Mouse (Mus musculus) intestine, embryonic 16.5 days (tissue): ENCODE results near the gene Ppp1r10. TPM values are rescaled to one million over a fixed set of nuclear protein-coding genes. Genes with fewer than 3 reads are reported as not detected.

ENCODE experiments used
- ATAC-seq: fragments of 200-750 bp; cut with Nextera tagmentation; 2 replicates; pipeline ENCODE4 v1.8.0; 2017; ENCODE audit warnings: moderate TSS enrichment, moderate library complexity
- H3K27ac ChIP-seq: fragments of 300-500 bp; sonication (generic); 2 replicates; pipeline ENCODE4 v1.5.1; 2014; ENCODE audit warnings: mild to moderate bottlenecking, low read length
- H3K27me3 ChIP-seq: fragments of 300-500 bp; sonication (generic); replicated peaks from 2 replicates; pipeline ENCODE4 v1.6.1; 2014; ENCODE audit warnings: low read length, control low read depth, mixed read lengths; ENCODE audit not compliant: control insufficient read depth, insufficient read depth
- H3K36me3 ChIP-seq: fragments of 300-500 bp; sonication (generic); 2 replicates; pipeline ENCODE4 v1.6.1; 2014; ENCODE audit warnings: low read length, control low read depth; ENCODE audit not compliant: control insufficient read depth, insufficient read depth
- H3K4me1 ChIP-seq: fragments of 300-500 bp; sonication (generic); 2 replicates; pipeline ENCODE4 v1.6.1; 2014; ENCODE audit warnings: low read length, control low read depth, mixed read lengths; ENCODE audit not compliant: control insufficient read depth, insufficient read depth
- H3K4me2 ChIP-seq: fragments of 300-500 bp; sonication (generic); 2 replicates; pipeline ENCODE4 v1.6.1; 2014; ENCODE audit warnings: low read depth, low read length, control low read depth
- H3K4me3 ChIP-seq: fragments of 300-500 bp; sonication (generic); 2 replicates; pipeline ENCODE4 v1.5.1; 2014; ENCODE audit warnings: mild to moderate bottlenecking, low read length
- H3K9ac ChIP-seq: fragments of 300-500 bp; sonication (generic); 2 replicates; pipeline ENCODE4 v1.6.1; 2014; ENCODE audit warnings: low read depth, low read length
- H3K9me3 ChIP-seq: fragments of 300-500 bp; sonication (generic); 2 replicates; pipeline ENCODE4 v1.6.1; 2016; ENCODE audit warnings: low read length, control low read depth; ENCODE audit not compliant: control insufficient read depth
- WGBS: fragments of 180-500 bp; shearing (Covaris S2); extraction: QIAGEN DNeasy Blood & Tissue Kit; methylation state at CpG from one replicate; pipeline ENCODE4 v1.1.7; 2014; 5-methylcytosine and 5-hydroxymethylcytosine counted together
- polyA plus RNA-seq: library from polyadenylated mRNA; unstranded; fragments of >200 nt; fragmentation: Nextera tagmentation; extraction: Ambion mirVana; gene quantifications from 2 replicates; pipeline ENCODE4 v1.2.1, GENCODE M21; 2015

Gene Ppp1r10
- polyA plus RNA-seq, 1 experiment from 2014 or later: 28.8 TPM

GRCm38 (mm10) chr17:35900636-35901035, 15.6 kb upstream of the Ppp1r10 start:
- Histone ChIP-seq H3K9ac (no peak overlapping the region), H3K4me1 (peaks cover 13% of the 10 kb centered on the region), H3K27ac (no peak overlapping the region), H3K4me3 (no peak overlapping the region), H3K9me3 (no peaks in the 10 kb centered on the region), H3K4me2 (no peak overlapping the region), H3K27me3 (no peaks in the 10 kb centered on the region), H3K36me3 (no peaks in the 10 kb centered on the region; the same call in 1 of the 2 replicates)
- 93% methylated on average over 3 of the region's 3 CpGs for WGBS
- no peak for ATAC-seq

DNA sequence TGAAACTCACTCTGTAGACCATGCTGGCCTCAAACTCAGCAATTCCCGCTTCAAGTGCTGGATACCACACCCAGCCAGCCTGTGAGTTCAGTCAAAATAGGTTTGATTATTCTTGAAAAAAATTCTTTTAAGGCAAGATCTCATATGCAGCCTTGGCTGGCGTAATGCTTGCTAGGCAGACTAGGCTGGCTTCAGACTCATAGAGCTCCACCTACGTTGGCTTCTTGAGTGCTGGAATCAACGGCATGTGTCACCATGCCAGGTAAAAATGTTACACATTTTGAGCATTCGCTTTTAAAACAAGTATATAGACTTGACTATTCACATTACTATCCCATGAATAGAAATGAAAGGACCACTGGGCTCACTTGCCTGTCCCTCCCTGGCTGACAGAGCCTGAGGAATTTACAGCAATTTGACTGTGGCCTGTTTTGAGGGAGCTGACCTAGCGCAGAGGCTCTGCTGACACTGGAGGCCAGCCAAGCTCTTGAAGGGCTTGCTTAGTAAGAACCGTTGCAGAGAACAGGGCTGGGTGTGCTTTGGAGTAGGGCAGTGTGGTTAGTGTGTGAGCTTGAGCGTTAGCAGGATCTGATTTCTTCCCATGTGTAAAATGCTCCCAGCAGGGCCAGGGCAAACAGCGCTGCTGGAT, 12.8 kb upstream of the Ppp1r10 start:
- peaks cover 3% of the 10 kb centered on the region for H3K36me3 ChIP-seq
- H3K27ac ChIP-seq: no peak overlapping the region
- WGBS: 87% methylated on average over 9 of the region's 9 CpGs
- H3K4me2 ChIP-seq: no peak overlapping the region
- no peaks in the 10 kb centered on the region for H3K27me3 ChIP-seq
- no peaks in the 10 kb centered on the region for H3K9me3 ChIP-seq
- H3K4me1 ChIP-seq: no peaks in the 10 kb centered on the region
- no peak for ATAC-seq
- H3K4me3 ChIP-seq: no peak overlapping the region
- no peak overlapping the region for H3K9ac ChIP-seq

DNA sequence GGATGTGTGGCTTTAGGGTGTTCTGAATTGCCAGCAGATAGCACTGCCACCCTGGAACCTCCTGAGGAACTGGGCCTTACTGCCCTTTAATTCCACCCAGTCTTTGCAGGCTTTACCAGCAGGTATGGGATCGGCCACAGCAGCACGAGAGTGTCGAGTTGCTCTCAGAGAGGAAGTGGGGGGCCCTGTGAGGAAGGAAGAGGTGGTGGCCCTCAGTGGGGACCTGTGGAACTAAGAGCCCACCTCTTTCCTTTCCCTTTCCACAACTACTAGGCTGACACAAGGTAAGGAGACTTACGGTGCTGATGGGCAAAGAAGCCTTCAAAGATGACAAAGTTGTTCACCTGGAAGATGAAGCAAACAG, 12.3 kb upstream of the Ppp1r10 start:
- H3K27ac ChIP-seq: no peak overlapping the region
- no peak overlapping the region for H3K4me2 ChIP-seq
- no peak for ATAC-seq
- no peaks in the 10 kb centered on the region for H3K9me3 ChIP-seq
- peaks cover 3% of the 10 kb centered on the region for H3K36me3 ChIP-seq
- no peaks in the 10 kb centered on the region for H3K27me3 ChIP-seq
- H3K4me1 ChIP-seq: peaks cover 4% of the 10 kb centered on the region
- 84% methylated on average over 4 of the region's 4 CpGs for WGBS
- no peak overlapping the region for H3K9ac ChIP-seq
- H3K4me3 ChIP-seq: no peak overlapping the region

DNA sequence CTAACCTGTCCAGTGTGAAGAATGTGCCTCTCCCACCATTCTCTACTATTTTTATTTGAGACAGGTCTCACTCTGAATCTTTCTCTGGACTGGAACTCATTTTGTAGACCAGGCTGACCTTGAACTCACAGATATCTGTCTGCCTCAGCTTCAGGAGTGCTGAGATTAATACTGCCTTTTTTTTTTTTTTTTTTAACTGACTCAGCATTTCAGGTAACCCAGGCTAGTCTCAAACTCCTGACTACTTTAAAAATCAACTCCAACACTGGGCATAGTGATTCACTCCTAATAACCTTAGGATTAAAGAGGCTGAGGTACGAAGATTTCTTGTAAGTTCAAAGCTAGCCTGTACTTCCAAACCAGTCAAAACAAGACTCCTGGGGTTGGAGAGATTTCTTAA, 10.6 kb upstream of the Ppp1r10 start:
- Histone ChIP-seq H3K36me3 (peaks cover 3% of the 10 kb centered on the region), H3K4me2 (no peak overlapping the region), H3K4me1 (peaks cover 8% of the 10 kb centered on the region), H3K4me3 (no peak overlapping the region), H3K27ac (no peak overlapping the region), H3K27me3 (no peaks in the 10 kb centered on the region), H3K9me3 (no peaks in the 10 kb centered on the region), H3K9ac (no peak overlapping the region)
- 96% methylated on average over 1 of the region's 1 CpGs for whole genome bisulfite sequencing
- ATAC-seq: no peak

DNA sequence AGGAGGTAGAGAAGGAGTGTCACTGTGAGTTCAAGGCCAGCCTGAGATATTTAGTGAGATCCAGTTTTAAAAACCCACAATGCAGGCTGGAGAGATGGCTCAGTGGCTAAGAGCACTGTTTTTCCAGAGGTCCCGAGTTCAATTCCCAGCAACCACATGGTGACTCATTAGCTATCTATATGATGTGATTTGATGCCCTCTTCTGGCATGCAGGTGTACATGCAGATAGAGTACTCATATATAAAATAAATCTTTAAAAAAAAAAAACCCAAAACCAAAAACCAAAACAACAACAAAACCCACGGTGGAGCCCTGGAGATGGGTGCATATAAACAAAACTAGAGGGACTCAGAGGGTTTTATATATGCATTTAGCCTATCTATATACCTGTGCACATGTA, 8.6 kb upstream of the Ppp1r10 start:
- ATAC-seq: no peak
- Histone ChIP-seq H3K9ac (no peak overlapping the region), H3K4me2 (no peak overlapping the region), H3K27me3 (no peaks in the 10 kb centered on the region), H3K27ac (no peak overlapping the region), H3K4me3 (no peak overlapping the region), H3K9me3 (no peaks in the 10 kb centered on the region), H3K36me3 (peaks cover 9% of the 10 kb centered on the region), H3K4me1 (peaks cover 8% of the 10 kb centered on the region)
- 80% methylated on average over 2 of the region's 2 CpGs for WGBS

DNA sequence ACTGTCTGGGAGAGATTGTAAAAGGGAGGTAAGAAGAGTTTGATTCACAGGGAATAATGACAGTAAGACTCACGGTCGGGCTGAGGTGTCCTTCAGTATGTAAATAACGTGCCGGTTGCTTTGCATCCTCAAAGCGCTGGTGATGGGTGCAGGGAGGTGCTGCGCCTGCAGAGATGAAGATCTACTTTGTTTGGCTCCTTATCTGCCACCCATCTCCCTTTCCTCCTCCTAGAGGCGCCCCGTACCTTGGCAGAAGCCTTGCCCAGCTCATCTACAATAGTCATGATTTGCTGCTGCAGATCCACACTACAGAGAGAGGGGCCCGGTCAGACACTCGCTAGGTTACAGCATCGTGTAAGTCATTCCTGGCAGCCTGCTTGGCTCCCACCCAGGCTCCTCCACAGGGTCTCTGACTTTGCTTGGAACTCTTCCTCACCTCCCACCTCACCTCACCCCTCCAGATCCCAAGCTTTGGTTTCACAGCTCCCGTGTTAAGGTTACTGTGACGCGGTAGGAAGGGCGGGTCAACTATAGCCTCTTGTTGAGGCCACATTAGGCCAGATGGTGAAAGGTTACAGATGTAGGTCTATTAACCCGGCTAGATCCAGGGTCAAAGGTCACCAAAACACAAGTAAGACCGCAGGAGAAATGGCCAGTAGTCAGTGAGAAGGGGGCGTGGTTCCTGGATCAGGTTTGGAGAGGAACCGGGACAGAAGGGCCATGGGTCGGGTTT, 6.9 kb upstream of the Ppp1r10 start:
- H3K4me1 ChIP-seq: peaks cover 8% of the 10 kb centered on the region
- peak overlapping the region; percentile 65 for H3K27ac ChIP-seq
- H3K9ac ChIP-seq: peak overlapping the region; percentile 73
- ATAC-seq: peak; percentile 66
- H3K4me2 ChIP-seq: peak overlapping the region; percentile 88
- peak overlapping the region; percentile 77 for H3K4me3 ChIP-seq
- WGBS: 12% methylated on average over 20 of the region's 20 CpGs
- H3K9me3 ChIP-seq: no peaks in the 10 kb centered on the region
- peaks cover 14% of the 10 kb centered on the region for H3K36me3 ChIP-seq
- H3K27me3 ChIP-seq: no peaks in the 10 kb centered on the region

- 3% methylated on average over 25 of the region's 25 CpGs for WGBS
- H3K9me3 ChIP-seq: no peaks in the 10 kb centered on the region
- peaks cover 14% of the 10 kb centered on the region for H3K36me3 ChIP-seq
Measured at GRCm38 (mm10) chr17:35909919-35910369, 6.3 kb upstream of the Ppp1r10 start, which contains the start of gene Atat1. Gene Atat1, minus strand, starts transcription at chr17:35910075.

DNA sequence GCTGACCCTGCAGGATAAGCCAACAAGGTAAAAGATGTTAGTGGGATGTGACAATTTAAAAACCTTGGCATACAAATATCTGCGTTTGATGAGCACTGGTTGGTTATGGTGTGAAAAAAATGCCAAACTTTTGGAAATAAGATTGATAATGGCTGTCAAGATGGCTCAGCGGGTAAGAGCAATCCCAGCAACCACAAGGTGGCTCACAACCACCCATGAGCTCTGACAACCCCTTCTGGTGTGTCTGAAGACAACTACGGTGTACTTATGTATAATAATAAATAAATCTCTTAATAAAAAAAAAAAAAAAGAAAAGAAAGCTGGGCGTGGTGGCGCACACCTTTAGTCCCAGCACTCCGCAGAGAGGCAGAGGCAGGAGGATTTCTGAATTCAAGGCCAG, 1.3 kb upstream of the Ppp1r10 start:
- Histone ChIP-seq H3K9me3 (no peaks in the 10 kb centered on the region), H3K4me2 (peak overlapping the region; percentile 83), H3K4me1 (peaks cover 11% of the 10 kb centered on the region), H3K9ac (peak overlapping the region; percentile 91), H3K27ac (peak overlapping the region; percentile 93; the same call in 1 of the 2 replicates), H3K27me3 (no peaks in the 10 kb centered on the region), H3K4me3 (peak overlapping the region; percentile 75), H3K36me3 (peaks cover 11% of the 10 kb centered on the region)
- no peak for ATAC-seq
- WGBS: 78% methylated on average over 6 of the region's 6 CpGs

More at GRCm38 (mm10) chr17:35909919-35910369, 6.3 kb upstream of the Ppp1r10 start, which contains the start of gene Atat1:
- H3K27me3 ChIP-seq: no peaks in the 10 kb centered on the region
- peak within 1 kb of the TSS; percentile 79 for H3K27ac ChIP-seq
- peak within 1 kb of the TSS; percentile 77 for H3K4me3 ChIP-seq
- peak; percentile 87 for ATAC-seq
- H3K9ac ChIP-seq: peak within 1 kb of the TSS; percentile 73
- peaks cover 8% of the 10 kb centered on the region for H3K4me1 ChIP-seq
- H3K4me2 ChIP-seq: peak within 1 kb of the TSS; percentile 88

GRCm38 (mm10) chr17:35915538-35916296, 517 bp upstream of the Ppp1r10 start:
- H3K4me2 ChIP-seq: peak overlapping the region; percentile 83
- H3K36me3 ChIP-seq: peaks cover 11% of the 10 kb centered on the region
- no peaks in the 10 kb centered on the region for H3K27me3 ChIP-seq
- peak; percentile 16 for ATAC-seq
- peak overlapping the region; percentile 75 for H3K4me3 ChIP-seq
- 2% methylated on average over 28 of the region's 28 CpGs for WGBS
- H3K4me1 ChIP-seq: peaks cover 19% of the 10 kb centered on the region
- peak overlapping the region; percentile 93 for H3K27ac ChIP-seq
- peak overlapping the region; percentile 91 for H3K9ac ChIP-seq
- no peaks in the 10 kb centered on the region for H3K9me3 ChIP-seq
